Mouse (Mus musculus) A20 (cell line): ENCODE data around the gene Rdm1.

Source experiments
- DNase-seq: peaks from one replicate; pipeline ENCODE4 v3.0.0-alpha.2; 2011; ENCODE audit warnings: low read depth, low spot score

Rdm1 gene

GRCm38 (mm10) chr11:101680634-101681325 lies 53.8 kb downstream of the Rdm1 start:
- no peak for DNase-seq

GRCm38 (mm10) chr11:101681968-101682367 lies 55.0 kb downstream of the Rdm1 start:
- DNase-seq = no peak

- no peak for DNase-seq
Observed at GRCm38 (mm10) chr11:101682410-101682960, 55.5 kb downstream of the Rdm1 start.
